Mouse (Mus musculus): ENCODE results near the gene Itpr3.

The Itpr3 gene

DNA sequence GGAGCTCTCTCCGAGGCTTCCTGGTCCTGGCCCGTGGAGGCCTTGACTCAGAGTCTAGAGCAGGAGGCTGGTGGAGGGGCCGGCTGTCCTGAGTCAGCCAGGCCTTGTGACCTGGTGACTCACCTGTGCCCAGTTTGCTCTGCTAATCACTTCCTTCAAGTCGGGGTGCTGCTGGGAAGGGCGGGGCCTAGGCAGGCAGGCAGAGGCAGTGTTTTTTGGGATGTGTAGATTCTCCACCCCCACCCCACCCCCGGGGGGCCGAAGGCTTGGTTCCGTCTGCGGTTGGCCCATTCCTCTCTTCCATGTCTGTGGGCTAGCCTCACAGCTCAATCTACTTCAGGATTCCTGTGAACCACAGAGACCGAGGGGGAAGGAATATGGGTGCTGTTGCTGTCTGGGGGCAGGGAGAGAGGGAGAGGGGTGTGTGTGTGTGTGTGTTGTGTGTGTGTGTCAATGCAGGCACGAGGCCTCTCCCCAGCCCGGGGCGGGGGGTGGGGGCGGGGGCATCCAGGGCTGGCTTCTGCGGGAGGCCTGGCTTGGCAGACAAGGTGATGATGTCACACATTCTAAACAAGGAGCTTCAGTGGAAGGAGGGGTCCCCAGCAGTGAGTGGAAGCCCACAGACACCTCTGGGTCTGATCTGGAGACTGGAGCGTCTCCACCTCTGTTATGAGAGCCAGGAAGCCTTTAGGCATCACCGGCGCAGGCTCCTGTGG lies 18.6 kb upstream of the Itpr3 start:
- DNase-seq (ENCODE audit: low read depth): no peak

DNA sequence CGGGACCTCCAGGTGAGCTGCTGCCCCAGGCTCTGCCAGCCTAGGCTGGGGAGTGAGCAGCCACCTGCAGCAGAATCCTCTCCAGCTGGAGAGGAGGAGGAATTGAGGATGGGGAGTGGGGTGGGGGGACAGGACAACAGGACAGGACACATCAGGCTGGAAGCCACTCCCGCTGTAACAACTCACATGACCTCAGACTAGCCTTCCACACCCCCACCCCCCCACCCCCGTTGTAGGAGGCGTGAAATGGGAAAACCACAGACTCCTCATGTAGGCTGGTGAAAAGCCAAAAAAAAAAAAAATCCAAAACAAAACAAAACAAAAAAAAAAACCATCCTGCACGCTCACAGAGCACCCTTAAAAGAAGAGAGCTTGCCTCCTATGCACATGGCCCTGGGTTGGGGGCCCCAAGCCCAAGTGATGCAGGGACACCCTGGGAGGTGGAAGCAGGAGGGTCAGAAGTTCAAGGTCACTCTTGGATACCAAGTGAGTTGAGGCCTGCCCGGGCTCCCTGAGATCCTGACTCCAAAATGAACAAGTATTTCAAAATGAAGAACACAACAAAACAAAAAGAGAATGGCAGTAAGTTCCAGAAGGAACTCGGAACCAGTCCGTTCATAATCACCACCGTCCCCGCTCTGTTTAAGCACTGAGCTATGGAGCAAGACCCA lies 17.5 kb upstream of the Itpr3 start:
- no peak for DNase-seq (ENCODE audit: low read depth)

DNA sequence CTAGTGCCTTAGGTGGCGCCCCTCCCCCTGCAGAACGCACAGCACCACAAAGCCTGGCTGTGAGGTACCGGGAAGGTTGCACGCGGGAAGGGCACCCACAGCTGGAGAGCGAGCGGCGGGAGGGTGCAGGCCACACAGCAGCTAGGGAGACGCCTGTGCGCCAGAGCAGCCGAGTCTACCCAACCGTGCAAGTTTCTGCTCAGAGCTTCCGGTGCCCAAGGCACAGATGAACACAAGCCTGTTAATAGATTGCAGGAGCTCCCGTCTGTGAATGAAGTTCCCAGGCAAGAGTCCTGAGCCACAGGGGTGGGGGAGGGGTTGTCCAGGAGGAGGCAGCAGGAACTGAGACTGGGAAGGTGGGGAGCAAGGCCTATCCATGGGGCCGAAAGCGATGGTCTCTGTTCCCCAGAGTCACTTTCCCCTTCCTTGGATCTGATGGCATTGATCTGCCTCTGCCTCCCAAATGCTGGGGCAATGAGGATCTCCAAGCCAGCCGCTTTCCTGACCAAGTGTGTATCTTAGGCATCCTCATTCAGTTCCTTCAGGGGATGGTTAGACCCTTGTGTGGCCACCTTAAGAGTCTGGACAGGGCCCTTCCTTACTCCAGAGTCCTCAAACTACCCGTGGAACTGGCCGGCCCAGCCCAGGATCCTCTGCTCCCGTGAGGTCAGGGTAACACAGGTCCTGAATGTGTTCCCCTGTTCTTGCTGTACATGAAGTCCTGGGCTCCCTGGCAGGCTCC lies 16.6 kb upstream of the Itpr3 start:
- DNase-seq (ENCODE audit: low read depth): no peak

DNA sequence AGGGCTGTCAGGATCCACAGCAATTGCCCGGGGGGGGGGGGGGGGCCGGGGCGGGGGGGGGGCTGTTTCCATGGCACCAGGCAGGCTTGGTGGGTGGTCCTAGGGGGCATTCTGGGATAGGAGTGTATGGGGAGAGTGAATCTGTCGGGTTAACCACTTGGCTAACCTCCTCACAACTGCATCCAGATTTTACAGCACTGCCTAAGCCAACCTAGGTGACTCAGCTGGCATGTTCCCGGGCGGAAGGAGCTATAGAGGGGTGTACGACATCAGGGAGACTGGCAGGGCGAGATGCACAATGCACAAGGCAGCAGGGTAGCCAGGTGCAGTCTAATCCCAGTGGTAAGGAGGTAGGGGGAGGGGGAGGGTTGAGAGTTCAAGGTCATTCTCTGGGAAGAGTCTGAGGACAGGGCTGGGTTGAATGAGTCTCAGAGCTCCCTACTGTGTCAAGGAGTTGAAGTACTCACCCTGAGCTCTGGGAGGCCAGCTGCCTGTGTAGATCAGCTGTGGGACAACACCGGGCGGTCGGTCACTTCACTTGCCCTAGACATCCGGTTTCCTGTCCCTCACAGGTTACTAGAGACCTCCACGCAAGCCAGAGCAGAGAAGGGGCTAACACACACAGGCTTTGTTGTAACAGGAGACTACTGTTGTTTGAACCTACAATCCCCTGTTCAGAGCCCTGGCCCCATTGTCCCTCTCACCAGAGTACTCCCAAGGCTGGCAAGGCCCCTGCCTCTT lies 15.9 kb upstream of the Itpr3 start:
- DNase-seq (ENCODE audit: low read depth): no peak

DNA sequence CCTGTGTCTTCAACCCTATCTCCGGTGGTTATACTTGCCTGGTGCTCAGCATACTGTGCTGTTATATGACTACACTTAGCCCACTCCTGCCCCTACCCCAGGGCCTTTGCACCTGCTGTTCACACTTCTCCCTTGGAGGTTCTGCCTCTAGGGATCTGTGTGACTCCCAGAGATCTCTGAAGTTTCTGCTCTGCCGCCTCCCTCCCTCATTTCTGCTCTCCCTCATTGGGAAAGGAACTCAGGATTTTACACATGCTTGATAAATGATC lies 15.4 kb upstream of the Itpr3 start:
- DNase-seq (ENCODE audit: low read depth): no peak

DNA sequence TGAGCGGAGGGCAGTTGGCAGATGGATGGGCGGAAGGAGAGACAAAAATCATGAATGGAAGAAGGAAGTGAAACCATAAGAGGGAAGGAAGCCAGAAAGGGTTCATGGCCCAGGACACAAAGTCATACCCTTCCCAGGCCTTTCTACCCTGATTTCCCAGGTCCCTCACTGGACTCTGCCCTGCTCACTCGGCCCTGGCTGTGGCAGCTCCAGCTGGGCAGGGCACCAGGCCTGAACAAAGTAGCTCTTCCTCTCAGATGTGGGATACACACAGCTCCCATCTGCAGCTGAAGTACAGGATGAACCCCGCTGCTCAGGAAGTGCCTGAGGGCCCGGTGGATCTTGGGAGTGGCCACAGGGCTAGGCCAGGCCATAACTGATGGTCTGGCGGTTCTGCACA lies 14.3 kb upstream of the Itpr3 start:
- DNase-seq (ENCODE audit: low read depth): no peak

DNA sequence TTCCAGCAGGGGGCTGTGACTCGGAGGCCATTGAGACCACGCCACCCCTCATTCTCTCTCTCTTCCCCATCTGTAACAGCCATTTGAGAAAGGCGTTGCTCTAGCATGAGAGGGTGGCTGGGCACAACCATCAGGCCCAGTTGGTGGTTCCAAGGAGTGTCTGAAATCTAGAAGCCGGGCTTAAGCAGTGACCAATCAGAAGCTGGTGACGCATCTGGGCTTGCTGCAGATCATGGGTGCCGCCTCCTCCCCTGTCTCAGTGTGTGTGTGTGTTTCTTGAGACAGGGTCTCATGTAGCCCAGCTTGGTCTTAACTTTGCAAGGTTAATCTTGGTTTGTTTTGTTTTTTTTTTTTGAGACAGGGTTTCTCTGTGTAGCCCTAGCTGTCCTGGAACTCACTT lies 11.9 kb upstream of the Itpr3 start:
- no peak for DNase-seq (ENCODE audit: low read depth)

DNA sequence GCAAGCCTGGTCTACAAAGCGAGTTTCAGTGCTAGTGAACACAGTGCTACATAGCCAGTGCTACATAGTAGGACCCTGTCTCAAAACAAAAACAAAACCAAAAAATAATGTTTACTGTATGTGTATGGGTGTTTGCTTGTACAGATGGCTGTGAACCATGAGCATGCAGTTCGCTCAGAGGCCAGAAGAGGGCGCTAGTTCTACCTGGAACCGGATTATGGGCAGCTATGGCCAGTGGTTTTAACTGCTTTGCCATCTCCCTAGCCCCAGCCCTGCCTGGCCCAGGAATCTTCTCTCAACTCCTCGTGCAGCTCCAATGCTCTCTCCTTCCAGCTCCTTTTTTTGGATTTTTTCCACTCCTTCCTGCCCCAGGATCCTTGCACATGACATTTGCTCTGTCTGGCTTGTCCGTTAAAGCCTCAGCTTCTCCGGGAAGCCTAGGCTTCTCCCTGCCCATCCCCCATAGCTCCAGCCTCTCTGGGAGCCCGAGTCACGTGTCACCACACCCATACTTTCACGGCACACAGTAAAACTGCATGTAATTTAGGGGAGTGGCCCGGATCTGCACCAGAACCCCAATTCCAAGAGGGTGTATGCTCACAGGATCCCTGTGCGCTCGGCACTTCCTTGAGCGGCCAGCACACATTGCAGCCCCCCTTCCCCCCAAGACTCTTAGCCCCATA lies 9.2 kb upstream of the Itpr3 start:
- no peak for DNase-seq (ENCODE audit: low read depth)

DNA sequence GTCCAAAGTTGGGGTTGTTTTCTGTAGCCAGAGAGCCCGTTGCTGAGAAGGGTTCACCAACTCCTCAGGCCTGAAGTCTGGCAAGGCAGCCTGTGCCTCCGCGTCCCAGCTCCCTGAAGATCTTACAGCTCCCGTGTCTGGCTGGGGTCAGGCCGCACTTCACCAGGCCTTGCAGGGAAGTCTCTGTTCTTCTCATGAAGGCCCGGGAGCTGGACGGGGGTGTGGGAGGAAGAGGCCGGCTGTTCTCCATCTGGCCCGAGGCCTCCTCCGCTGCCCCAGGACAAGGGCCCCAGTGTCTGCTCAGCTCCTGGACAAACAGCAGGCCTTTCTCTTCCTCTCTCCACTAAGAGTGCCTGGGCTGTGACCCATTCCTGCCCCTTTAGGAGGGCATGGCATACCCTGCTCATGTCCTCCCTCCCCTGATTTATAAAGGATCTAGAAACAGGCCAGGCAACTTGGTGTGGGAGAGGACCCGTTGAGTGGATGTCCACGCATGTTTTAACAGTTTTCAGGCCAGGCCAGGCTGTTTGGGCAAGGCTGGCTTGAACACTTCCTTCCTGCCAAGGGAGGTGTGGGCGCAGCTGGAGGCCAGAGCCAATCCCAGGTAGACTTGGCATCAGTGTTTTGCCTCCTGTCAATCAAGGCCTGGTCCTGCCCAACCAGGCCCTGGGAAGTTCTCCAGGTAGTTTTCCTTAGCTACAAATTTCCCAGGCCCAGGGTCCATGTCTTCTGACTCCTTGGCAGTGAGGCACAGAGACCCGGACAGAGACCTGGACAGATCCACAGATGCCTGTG lies 8.5 kb upstream of the Itpr3 start:
- DNase-seq (ENCODE audit: low read depth): no peak

DNA sequence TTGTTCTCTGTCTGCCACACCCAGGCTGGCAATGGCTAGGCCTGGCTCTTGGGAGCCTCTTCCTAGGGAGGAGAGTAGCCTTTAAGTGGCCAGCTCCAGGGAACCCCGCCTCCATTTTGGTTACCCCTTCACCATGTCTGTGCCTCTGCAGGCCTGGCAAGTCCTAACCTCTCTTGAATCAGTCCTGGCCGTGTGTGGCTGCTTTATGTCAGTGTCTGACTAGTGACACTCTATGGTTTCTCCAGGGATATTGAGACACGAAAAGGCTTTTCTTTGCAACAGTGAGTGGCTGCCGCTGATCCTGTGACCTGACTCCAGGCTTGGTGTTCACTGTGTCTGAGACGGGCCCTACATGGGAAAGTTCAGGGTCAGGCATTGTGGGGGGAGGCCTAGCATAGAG lies 6.3 kb upstream of the Itpr3 start:
- DNase-seq (ENCODE audit: low read depth): no peak

DNA sequence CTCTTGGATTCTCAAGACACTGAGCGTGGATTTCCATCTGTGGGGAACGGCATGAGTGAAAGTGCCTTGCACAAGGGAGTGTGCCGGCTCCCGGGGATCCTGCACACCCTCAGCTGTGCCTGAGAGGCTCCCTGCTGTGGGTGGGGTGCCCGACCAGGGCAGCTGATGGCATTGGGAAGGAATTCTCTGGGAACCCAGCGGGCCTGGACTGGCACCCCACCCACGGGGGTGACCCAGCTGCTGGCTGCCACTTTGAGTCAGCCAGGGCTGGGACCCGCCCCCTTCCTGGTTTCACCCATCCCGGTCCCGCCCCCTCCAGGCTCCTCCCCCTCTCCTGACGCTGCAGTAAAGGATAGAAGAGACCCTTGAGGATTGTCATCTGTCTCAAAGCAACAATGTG lies 5.6 kb upstream of the Itpr3 start:
- DNase-seq (ENCODE audit: low read depth): no peak

DNA sequence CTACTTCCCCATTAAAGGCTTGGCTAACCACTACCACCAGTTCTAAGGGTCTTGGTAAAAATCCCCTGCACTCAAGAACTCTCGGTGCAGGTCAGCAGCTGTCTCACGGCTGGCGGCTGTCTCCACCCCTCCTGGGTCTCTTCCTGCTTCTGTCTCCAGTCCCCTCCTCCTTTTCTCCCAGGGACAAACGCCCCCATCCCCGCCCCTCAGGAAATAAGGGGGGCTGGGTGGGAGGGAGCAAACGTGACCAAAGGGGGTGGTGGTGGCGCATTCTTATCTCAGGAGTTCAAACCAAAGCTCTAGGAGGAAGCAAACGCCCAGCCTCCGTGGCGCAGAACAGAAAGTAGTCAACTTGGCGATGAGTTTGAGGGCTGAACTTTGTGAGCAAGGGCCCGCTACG lies 934 bp upstream of the Itpr3 start:
- peak; percentile 86 for DNase-seq (ENCODE audit: low read depth)

DNA sequence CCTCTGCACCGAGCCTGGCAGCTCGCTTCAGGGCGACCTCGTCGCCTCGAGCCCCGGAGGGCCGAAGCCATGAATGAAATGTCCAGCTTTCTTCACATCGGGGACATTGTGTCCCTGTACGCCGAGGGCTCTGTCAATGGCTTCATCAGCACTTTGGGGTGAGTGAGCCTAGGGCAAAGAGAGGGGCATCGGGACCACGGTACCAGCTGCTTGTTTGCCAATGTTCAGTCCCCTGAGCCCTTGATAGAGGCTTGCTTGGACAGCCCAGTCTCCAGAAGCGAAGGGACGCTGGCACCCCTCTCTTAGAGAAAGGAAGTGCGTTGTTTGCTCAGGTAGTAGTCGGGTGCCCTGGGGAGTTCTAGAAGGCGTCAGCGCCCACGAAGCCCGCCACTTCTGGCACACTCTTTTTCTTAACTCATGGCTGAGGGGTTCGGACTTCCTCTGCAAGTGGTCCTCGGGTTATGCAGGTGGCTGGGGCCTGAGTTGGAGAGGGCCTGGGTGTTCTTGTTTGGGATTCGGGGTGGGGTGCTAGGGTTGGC lies 482 bp downstream of the Itpr3 start:
- no peak for DNase-seq (ENCODE audit: low read depth)

DNA sequence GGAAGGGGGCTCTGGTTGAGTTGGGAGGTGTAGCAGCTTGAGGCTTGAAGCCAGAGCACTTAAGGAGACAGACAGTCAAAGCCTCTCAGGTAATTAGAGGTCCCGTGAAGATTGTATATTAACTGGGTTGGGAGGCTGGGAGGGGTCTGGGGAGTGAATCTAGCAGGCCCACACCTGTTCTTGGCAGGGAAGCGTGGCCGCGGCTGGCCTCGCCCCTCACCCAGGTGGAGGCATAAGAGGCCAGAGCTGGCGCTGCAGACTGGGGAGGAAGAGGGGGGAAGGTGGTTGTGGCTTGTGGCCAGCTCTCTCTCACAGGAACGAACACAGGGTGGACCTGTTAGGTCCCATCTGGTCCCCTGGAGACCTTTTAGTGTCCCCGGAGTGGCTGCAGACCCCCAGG lies 3.6 kb downstream of the Itpr3 start:
- no peak for DNase-seq (ENCODE audit: low read depth)

DNA sequence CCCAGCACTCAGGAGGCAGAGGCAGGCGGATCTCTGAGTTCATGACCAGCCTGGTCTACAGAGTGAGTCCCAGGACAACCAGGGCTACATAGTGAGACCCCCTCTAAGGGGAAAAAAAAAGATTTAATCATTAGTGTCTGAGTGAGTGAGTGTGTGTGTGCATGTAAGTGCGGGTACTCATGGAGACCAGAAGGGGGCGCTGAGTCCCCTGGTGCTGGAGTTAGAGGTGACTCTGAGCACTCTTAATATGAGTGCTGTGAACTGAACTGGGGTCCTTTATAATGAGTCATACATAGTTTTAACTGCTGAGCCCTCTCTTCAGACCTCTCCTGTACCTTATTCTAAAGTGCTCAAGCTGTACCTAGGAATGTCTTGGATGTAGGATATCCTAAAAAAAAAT lies 4.6 kb downstream of the Itpr3 start:
- DNase-seq (ENCODE audit: low read depth): no peak

DNA sequence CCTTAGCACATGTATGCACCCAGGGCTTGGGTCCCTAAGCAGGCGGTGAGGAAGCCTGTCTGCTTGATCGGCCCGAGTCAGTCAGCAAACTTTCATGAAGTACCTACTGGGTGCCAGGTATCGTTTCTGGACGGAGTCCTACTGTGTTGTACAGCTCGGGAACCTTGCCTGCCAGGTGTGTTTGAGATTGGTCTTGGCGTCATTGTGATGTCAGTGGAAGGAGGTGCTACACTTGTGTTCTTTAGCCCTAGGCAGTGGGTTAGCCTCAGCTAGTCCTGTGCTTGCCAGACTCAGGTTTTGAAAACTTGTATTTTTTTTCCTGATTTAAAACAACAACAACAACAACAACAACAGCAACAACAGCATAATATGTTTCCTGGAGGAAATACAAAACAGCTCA lies 5.6 kb downstream of the Itpr3 start:
- DNase-seq (ENCODE audit: low read depth): no peak

DNA sequence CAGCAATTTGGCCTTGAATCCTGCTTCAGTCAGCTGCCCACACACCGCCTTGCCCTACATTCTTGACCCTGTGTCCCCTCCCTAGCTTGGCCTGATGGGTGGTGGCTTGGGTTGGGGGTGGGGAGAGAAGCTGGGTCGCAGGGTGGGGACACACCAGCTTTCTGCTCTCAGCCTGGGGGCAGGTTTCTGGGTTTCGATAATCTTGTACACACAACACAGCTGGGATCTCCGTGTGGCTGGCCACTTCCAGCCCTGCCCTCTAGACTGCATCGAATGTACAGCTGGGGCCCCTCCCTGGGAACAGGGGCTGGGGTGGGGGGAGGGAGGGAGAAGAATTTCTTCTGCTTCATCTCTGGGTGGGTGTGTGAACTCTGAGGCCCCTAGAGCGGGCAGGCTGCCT lies 6.6 kb downstream of the Itpr3 start:
- no peak for DNase-seq (ENCODE audit: low read depth)

DNA sequence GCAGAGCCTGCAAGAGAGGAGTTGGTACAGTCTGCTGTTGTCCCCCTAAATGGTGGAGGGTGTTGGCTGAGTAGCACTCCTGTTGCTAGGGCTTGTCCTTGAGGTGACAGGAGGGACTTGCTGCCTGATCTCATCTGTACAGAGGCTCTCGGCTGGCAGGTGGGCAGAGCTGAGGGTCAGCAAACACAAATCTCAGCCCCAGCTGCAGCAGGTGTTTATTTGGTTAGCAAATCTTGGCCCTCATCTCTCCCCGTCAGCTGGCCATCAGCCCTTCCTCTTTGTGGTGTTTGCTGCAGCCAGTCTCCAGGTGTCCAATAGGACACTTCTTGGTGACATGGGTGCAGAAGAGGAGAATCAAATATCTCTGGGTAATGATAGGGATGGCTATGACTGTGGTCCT lies 7.1 kb downstream of the Itpr3 start:
- no peak for DNase-seq (ENCODE audit: low read depth)

DNA sequence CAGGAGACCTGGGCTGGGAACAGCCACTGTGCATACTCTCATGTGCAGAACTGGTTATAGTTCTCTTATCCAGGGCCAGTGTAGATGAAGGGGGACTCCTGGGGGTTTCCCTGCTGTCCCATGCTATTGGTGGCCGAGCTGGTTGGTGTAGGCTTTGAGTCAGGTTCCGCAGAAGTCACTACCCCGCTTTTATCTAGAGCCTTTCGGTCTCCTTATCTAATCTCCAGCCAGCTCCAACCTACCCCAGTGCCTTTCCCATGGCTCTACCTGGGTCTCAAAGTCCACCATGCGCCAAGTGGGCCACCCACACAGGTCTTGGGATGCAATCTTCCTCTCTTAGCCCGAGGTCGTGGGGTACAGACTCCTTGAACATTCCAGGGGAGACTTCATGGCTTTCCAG lies 9.0 kb downstream of the Itpr3 start:
- DNase-seq (ENCODE audit: low read depth): no peak

DNA sequence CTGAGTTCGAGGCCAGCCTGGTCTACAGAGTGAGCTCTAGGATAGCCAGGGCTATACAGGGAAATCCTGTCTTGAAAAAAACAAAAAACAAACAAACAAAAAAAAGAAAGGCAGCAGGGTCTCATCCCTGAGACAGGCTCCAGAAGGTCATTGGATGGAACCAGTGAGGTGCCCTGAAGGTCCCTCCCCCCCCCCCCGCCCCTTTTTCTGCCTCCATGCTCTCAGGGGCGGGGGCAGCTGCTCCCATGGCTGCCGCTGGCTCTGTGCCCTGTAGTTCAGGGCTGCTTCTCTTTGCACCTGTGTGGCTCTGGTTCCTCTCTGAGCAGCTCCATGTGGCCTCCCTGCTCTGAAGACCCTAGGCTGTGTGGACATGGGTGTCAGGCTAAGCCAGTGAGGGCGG lies 12.0 kb downstream of the Itpr3 start:
- DNase-seq (ENCODE audit: low read depth): no peak

DNA sequence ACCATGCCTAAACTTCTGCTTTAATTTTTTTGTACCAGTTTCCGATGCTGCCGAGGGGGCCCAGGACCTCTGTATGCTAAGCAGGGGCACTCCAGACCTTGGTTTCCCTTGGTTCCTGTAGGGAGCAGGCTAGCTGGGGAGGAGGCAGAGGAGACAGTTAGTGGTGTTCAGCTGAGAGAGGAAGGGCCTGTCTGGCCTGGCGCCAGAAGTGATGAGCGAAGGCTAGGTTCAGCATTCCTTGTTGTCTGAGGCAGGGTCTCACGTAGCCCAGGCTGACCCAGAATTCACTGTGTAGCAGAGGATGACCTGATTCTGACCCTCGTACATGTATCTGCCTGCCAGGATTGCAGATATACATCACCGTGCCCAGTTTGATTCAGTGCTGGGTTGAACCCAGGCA lies 13.8 kb downstream of the Itpr3 start:
- DNase-seq (ENCODE audit: low read depth): no peak
